Mouse (Mus musculus): Measurements from ENCODE around the gene Lrrc61.
A peak's percentile ranks its signal among the peaks of the same experiment; 100 is the strongest.
"Not testable (repeated sequence)": the region's sequence is repeated elsewhere in the genome, so short reads cannot be mapped to it uniquely, and the experiment has no call there.

Lrrc61 gene

GRCm38 (mm10) chr6:48554280-48555103, at the start of gene Lrrc61:
TSS of gene Lrrc61 (plus strand) at chr6:48554796.
- DNase-seq (ENCODE audit: low read depth), result peak; percentile 84

DNA sequence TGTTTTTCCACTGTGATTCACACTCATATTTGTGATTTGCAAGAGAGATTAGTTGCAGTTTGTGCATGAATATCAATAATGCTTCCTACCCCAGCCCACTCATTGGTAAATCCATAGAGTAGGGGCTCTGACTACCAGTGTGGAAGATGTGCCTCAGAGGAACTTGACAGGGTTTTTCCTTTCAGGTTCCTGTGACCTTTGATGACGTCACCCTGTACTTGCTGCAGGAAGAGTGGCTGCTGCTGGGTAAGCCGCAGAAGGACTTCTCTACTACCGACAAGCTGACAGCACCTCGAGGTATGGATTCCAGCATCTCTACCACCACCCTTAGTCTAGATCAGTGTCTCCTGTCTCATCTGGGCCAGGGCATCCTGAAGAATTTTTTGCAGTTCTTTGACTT, 46.5 kb upstream of the Lrrc61 start:
- DNase-seq (ENCODE audit: low read depth), result no peak

- DNase-seq (ENCODE audit: low read depth), result no peak
Observed at GRCm38 (mm10) chr6:48510426-48510825, 44.2 kb upstream of the Lrrc61 start.

DNA sequence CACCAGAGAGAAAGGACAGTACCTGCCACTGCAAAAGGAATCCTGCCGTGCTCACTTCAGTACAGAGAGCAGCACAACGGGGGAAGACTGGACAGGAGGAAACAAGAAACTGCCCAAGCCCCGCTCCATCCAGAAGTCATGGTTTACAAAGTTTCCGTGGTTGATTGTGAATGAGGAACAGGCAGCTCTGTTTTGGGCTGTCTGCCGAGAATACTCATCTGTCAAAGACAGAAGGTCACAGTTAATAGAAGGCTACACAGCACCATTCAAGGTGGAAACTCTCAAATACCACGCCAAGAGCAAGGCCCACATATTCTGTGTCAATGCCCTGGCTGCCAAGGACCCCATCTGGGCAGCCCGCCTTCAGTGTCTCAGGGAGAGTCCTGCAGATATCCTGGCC, 42.7 kb upstream of the Lrrc61 start:
- DNase-seq (ENCODE audit: low read depth), result no peak

DNA sequence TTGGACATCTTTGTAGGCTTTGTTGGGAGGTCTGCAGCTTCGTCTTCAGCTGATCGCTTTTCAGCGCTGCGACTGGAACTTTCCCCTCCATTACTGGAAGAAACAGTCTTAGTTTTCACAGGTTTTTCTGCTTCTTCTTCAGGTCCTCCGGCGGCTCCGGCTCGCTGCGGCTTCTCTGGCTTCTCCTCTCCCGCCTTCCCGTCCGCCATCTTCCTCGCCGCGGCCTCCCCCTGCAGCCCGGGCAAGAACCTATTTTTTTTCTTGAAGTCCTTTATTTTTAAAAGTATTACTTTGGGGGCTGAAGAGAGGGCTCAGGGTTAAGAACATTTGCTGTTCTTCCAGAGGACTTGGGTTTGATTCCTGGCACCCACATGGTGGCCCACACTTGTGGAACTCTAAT, 29.7 kb upstream of the Lrrc61 start:
- DNase-seq (ENCODE audit: low read depth), result not testable (repeated sequence)

GRCm38 (mm10) chr6:48527901-48528300, 26.7 kb upstream of the Lrrc61 start:
- no peak for DNase-seq (ENCODE audit: low read depth)

DNA sequence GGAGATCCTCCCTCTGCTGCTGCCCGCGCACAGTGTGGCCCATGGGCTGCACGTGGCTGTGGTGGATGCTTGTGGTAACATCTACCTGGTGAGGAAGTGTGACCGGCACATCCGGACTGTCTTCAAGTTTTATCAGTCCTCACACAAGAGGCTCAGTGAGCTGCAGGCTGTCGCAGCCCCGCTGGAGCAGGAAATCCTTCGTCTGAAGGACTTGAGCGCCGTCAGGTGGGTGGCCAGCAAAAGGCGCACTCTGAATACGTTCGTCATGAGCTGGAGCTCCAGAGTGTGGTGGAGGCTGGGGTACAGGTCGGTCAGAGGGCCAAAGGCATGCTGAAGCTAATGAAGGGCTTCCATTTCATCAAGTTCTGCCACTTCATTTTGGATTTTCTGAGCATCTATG, 25.3 kb upstream of the Lrrc61 start:
- no peak for DNase-seq (ENCODE audit: low read depth)

DNA sequence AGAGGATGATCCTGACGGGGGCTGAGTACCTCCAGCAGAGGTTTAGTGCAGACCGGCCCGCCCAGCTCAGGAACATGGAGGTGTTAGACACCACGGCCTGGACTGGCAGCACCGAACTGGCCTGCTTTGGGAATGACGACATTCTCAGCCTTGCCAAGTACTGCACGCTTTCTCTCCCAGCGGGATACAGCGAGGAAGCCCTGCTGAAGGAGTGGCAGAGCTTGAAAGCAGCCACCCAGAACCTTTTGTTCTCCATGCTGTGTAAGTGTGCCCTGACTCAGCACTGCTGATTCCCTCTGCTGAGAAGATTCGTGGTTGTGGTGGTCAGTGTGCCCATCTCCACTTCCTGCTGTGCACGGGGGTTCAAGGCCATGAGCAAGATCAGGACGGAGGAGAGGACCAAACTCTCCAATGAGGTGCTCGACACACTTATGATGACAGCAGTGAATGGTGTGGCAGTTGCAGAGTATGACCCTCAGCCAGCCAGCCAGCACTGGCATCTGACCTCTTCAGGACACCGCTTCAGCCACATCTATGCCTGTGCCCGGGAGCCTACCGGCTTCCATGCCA, 24.6 kb upstream of the Lrrc61 start:
- DNase-seq (ENCODE audit: low read depth), result no peak

- no peak for DNase-seq (ENCODE audit: low read depth)
Observed at GRCm38 (mm10) chr6:48530862-48531261, 23.7 kb upstream of the Lrrc61 start.

- DNase-seq (ENCODE audit: low read depth), result no peak
Observed at GRCm38 (mm10) chr6:48533475-48533874, 21.1 kb upstream of the Lrrc61 start.

DNA sequence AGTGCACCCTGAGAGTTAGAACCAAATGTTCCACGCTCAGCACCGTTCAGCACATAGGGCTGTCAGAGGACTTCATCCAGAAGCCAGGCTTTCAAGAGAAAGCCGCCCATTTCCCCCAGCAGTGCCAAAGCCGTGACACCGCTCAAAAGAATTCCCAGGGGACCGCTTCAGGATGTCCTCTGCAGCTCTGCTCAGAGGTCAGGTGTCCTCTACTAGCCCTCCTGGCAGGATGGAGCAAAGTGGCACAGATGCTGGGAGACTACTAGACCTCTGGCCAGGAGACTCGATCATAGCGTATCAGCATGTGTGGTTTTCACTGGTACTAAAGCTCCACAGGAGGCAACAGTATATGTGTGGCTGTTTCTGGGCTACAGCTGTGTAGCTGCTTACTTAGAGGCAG, 19.7 kb upstream of the Lrrc61 start:
- DNase-seq (ENCODE audit: low read depth), result no peak

DNA sequence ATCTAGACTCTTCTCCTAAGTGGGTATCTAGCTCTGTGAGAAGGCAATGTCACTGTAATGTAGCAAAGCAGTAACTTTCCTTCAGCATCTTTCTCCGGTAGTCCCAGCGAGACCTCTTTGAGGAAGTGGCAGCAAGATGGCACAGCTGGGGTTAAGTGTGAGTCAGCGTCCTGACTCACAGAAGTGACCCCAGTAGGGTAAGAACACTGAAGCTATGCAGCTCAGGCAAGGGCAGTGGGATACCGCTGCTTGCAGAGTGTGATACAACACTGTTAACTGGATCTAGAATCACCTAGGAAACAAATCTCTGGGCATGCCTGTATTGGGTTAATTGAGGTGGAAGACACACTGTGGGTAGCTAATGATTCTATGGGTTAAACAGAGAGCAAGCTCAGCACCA, 18.5 kb upstream of the Lrrc61 start:
- no peak for DNase-seq (ENCODE audit: low read depth)

DNA sequence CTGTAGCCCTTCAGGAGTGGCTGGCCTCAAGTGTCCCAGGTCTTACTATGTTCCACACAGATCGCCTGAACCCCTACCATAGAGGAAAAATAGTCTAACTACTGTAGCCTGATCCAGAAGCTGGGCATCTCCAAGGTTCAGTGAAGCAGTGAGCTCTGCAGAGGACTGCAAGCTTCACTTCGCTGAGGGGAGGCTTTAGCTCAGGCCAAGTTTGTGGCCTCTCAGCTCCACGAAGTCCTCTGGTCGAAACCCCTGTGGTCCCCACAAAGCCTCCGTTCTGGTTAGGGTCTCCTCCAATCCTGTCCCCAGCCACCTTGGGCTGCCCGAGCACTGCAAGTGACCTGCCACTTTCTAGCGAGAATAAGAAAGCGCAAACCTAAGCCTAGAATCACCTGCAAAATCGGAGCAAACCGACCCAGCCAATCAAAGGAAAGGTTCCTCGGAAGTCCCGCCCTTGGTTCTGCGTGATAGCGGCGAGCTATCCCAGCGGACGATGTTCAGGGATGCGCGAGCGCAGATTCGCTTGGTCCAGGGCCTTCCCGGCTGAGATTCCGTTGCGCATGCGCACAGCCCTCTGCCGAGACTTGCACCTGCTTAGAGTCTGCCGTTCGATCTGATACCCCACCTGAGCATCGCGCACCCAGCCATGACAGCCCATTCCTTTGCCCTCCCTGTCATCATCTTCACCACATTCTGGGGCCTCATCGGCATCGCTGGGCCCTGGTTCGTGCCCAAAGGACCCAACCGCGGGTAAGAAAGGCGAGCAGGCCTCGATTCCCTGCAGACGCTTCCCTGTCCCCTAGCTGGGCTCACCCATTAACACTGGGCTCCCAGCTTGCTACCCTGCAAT, 17.3 kb upstream of the Lrrc61 start, which contains the start of gene Atp6v0e2:
Atp6v0e2 (plus strand) TSS at position 511 of the 850 bp plus-strand sequence.
- no peak for DNase-seq (ENCODE audit: low read depth)

- no peak for DNase-seq (ENCODE audit: low read depth)
Observed at GRCm38 (mm10) chr6:48538841-48539737, 15.5 kb upstream of the Lrrc61 start.

DNA sequence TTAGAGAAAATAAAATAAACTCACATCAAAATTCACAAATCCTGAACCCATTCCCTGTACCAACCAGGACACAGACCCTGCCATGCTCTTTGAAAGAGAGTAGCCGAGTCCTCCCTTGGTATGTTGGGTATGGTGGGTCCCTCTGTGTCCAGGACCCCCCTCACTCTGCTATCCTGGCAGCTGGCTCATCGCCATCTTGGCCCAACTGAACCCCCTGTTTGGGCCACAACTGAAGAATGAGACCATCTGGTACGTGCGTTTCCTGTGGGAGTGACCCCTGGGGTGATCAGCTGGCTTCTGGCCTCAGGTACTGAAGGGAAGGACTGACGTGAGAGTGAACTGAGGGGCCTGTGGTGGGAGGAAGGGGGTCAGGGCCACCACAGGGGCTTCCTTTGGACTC, 14.7 kb upstream of the Lrrc61 start:
- no peak for DNase-seq (ENCODE audit: low read depth)

DNA sequence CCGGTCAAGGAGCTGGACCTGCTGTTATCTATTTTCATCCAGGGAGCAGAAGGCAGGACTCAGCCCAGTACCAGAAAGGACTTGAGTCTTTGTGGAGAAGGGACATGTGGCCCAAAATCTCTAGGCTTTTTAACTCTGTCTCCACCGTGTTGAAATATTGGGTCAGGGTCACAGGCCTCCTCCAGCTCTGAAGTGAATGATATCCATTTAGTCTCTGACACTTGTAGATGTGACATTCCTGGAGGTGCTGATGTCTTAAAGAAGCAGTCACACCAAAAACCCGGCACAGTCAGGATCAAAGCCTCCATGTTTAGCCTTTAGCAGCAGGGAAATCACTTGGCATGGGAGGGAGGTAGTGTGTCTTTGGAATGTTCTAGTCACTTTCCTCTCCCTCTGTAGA, 13.9 kb upstream of the Lrrc61 start:
- no peak for DNase-seq (ENCODE audit: low read depth)

- DNase-seq (ENCODE audit: low read depth), result no peak
Observed at GRCm38 (mm10) chr6:48541560-48542450, 12.8 kb upstream of the Lrrc61 start.

DNA sequence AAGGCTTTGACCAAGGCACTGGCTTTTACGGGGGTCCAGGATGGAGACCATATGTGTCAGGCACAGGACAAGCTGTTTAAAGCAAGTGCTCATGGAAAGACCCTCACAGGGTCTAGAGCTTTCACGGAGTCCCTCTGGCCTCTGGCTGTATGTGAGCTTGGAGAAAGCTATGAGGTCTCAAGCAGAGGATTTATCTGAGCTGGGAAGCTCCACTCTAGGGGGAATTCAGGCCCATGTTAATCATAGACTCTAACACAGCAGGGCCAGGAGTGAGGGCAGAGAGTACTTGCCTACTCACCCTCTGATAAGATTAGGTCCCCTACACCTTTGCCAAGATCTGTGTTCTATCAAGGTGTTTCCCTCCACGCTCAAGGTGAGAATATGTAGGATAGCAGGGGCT, 12.0 kb upstream of the Lrrc61 start:
- no peak for DNase-seq (ENCODE audit: low read depth)

GRCm38 (mm10) chr6:48545251-48545650, 9.3 kb upstream of the Lrrc61 start:
- DNase-seq (ENCODE audit: low read depth), result no peak

- DNase-seq (ENCODE audit: low read depth), result no peak
Observed at GRCm38 (mm10) chr6:48546271-48546670, 8.3 kb upstream of the Lrrc61 start.

GRCm38 (mm10) chr6:48546858-48547257, 7.7 kb upstream of the Lrrc61 start:
- no peak for DNase-seq (ENCODE audit: low read depth)
